Mouse (Mus musculus) adrenal gland, adult 8-10 months (tissue): ENCODE measurements at regions not wholly inside any gene's neighbourhood (a gene's known extent, or its start where the extent isn't known, plus 50 kb on each side); places are given as distances from the start of the nearest gene placed in this dataset.

ENCODE experiments used
- DNase-seq: peaks from one replicate; pipeline ENCODE4 v3.0.0; 2022

GRCm38 (mm10) chr5:51830551-51830950 lies 263.0 kb upstream of the Ppargc1a start:
- no peak for DNase-seq

GRCm38 (mm10) chr5:51830015-51830414 lies 262.5 kb upstream of the Ppargc1a start:
- DNase-seq: no peak

GRCm38 (mm10) chr5:51829606-51830005 lies 262.1 kb upstream of the Ppargc1a start:
- no peak for DNase-seq

GRCm38 (mm10) chr5:51829020-51829419 lies 261.5 kb upstream of the Ppargc1a start:
- no peak for DNase-seq

- DNase-seq: no peak
Measured at GRCm38 (mm10) chr5:51826269-51826668, 258.7 kb upstream of the Ppargc1a start.

GRCm38 (mm10) chr5:51825584-51826088 lies 258.1 kb upstream of the Ppargc1a start:
- DNase-seq: no peak

GRCm38 (mm10) chr5:51824731-51825130 lies 257.2 kb upstream of the Ppargc1a start:
- DNase-seq: no peak

GRCm38 (mm10) chr5:51823657-51824056 lies 256.1 kb upstream of the Ppargc1a start:
- no peak for DNase-seq

- DNase-seq: no peak
Measured at GRCm38 (mm10) chr5:51816258-51816657, 248.7 kb upstream of the Ppargc1a start.

- DNase-seq: no peak
Measured at GRCm38 (mm10) chr5:51811728-51812127, 244.2 kb upstream of the Ppargc1a start.

GRCm38 (mm10) chr5:51801486-51801885 lies 234.0 kb upstream of the Ppargc1a start:
- DNase-seq: no peak

- no peak for DNase-seq
Measured at GRCm38 (mm10) chr5:51799371-51800035, 232.0 kb upstream of the Ppargc1a start.

GRCm38 (mm10) chr5:51794097-51794496 lies 226.6 kb upstream of the Ppargc1a start:
- DNase-seq: no peak

GRCm38 (mm10) chr5:51792950-51793349 lies 225.4 kb upstream of the Ppargc1a start:
- DNase-seq: no peak

- no peak for DNase-seq
Measured at GRCm38 (mm10) chr5:51788768-51789167, 221.2 kb upstream of the Ppargc1a start.

GRCm38 (mm10) chr5:51783523-51783922 lies 216.0 kb upstream of the Ppargc1a start:
- DNase-seq: no peak

- no peak for DNase-seq
Measured at GRCm38 (mm10) chr5:51783099-51783498, 215.6 kb upstream of the Ppargc1a start.

GRCm38 (mm10) chr5:51775502-51776145 lies 208.1 kb upstream of the Ppargc1a start:
- DNase-seq: no peak

- no peak for DNase-seq
Measured at GRCm38 (mm10) chr5:51771655-51772054, 204.1 kb upstream of the Ppargc1a start.

- DNase-seq: no peak
Measured at GRCm38 (mm10) chr5:51766111-51766510, 198.6 kb upstream of the Ppargc1a start.

- DNase-seq: no peak
Measured at GRCm38 (mm10) chr5:51764416-51764815, 196.9 kb upstream of the Ppargc1a start.

- DNase-seq: no peak
Measured at GRCm38 (mm10) chr5:51763599-51763998, 196.1 kb upstream of the Ppargc1a start.

- no peak for DNase-seq
Measured at GRCm38 (mm10) chr5:51762352-51762751, 194.8 kb upstream of the Ppargc1a start.

GRCm38 (mm10) chr5:51758289-51758688 lies 190.8 kb upstream of the Ppargc1a start:
- DNase-seq: no peak
